Mouse (Mus musculus) layer of hippocampus, adult 2 months (tissue): Measurements from ENCODE around the gene Ttf2. TPM values are rescaled to one million over a fixed set of nuclear protein-coding genes. Genes with fewer than 3 reads are reported as not detected.
A peak's percentile ranks its signal among the peaks of the same experiment; 100 is the strongest.

Experiments
- DNase-seq, 2 experiments: peaks; one replicate each; pipeline ENCODE4 v3.0.0; 2022; ENCODE audit warnings: low spot score in 2 of 2
- H3K27ac ChIP-seq: fragments of 200-600 bp; 2 replicates; pipeline ENCODE4 v1.8.1; 2022
- H3K4me3 ChIP-seq: fragments of 200-600 bp; 2 replicates; pipeline ENCODE4 v1.8.1; 2022; ENCODE audit warnings: mild to moderate bottlenecking
- CTCF ChIP-seq: fragments of 200-600 bp; conservative IDR thresholded peaks from 2 replicates; pipeline ENCODE4 v1.8.1; 2022; ENCODE audit warnings: antibody characterized with exemption, mild to moderate bottlenecking, moderate library complexity
- total RNA-seq, 2 experiments: library from RNA; stranded (reverse); gene quantifications; 2 replicates each; pipeline ENCODE4 v1.2.3; 2021

The Ttf2 gene
- total RNA-seq, 2 experiments from 2014 or later: 1.6 to 1.8 TPM

- Histone ChIP-seq H3K4me3 (no peak overlapping the region), H3K27ac (no peak overlapping the region)
- DNase-seq: no peak
- no peak for TF ChIP-seq CTCF
Measured at GRCm38 (mm10) chr3:100999732-101000131, 30.3 kb upstream of the Ttf2 start.

- no peak overlapping the region for H3K27ac ChIP-seq
- TF ChIP-seq CTCF: peak; percentile 90
- DNase-seq: peak; percentile 36 to 71
- H3K4me3 ChIP-seq: no peak overlapping the region
Measured at GRCm38 (mm10) chr3:100998904-100999340, 29.5 kb upstream of the Ttf2 start.

GRCm38 (mm10) chr3:100997785-100998570, 28.5 kb upstream of the Ttf2 start:
- DNase-seq: no peak
- peak overlapping the region; percentile 28; the same call in 1 of the 2 replicates for H3K27ac ChIP-seq
- H3K4me3 ChIP-seq: no peak overlapping the region
- no peak for TF ChIP-seq CTCF

GRCm38 (mm10) chr3:100994252-100994651, 24.8 kb upstream of the Ttf2 start:
- no peak for DNase-seq
- TF ChIP-seq CTCF: no peak
- no peak overlapping the region for H3K27ac ChIP-seq
- no peak overlapping the region for H3K4me3 ChIP-seq

- no peak for DNase-seq
- TF ChIP-seq CTCF: no peak
- Histone ChIP-seq H3K27ac (no peak overlapping the region), H3K4me3 (no peak overlapping the region)
Measured at GRCm38 (mm10) chr3:100993718-100994117, 24.3 kb upstream of the Ttf2 start.

GRCm38 (mm10) chr3:100993158-100993557, 23.7 kb upstream of the Ttf2 start:
- no peak for DNase-seq
- no peak for TF ChIP-seq CTCF
- Histone ChIP-seq H3K27ac (no peak overlapping the region), H3K4me3 (no peak overlapping the region)

GRCm38 (mm10) chr3:100990231-100990630, 20.8 kb upstream of the Ttf2 start:
- Histone ChIP-seq H3K4me3 (no peak overlapping the region), H3K27ac (no peak overlapping the region)
- TF ChIP-seq CTCF: no peak
- DNase-seq: no peak

- no peak overlapping the region for H3K27ac ChIP-seq
- no peak overlapping the region for H3K4me3 ChIP-seq
- no peak for DNase-seq
- TF ChIP-seq CTCF: peak; percentile 68
Measured at GRCm38 (mm10) chr3:100989417-100989816, 20.0 kb upstream of the Ttf2 start.

- no peak for TF ChIP-seq CTCF
- DNase-seq: no peak
- no peak overlapping the region for H3K27ac ChIP-seq
- no peak overlapping the region for H3K4me3 ChIP-seq
Measured at GRCm38 (mm10) chr3:100979290-100979689, 9.8 kb upstream of the Ttf2 start.

- peak; percentile 91 for TF ChIP-seq CTCF
- peak; percentile 55 to 66 for DNase-seq
- Histone ChIP-seq H3K4me3 (no peak overlapping the region), H3K27ac (no peak overlapping the region)
Measured at GRCm38 (mm10) chr3:100973906-100974305, 4.4 kb upstream of the Ttf2 start.

GRCm38 (mm10) chr3:100963849-100964542, 5.5 kb downstream of the Ttf2 start:
- DNase-seq: peak; percentile 54 to 79
- Histone ChIP-seq H3K4me3 (no peak overlapping the region), H3K27ac (no peak overlapping the region)
- peak; percentile 86 for TF ChIP-seq CTCF

GRCm38 (mm10) chr3:100961501-100961900, 8.0 kb downstream of the Ttf2 start:
- H3K4me3 ChIP-seq: no peak overlapping the region
- no peak overlapping the region for H3K27ac ChIP-seq
- DNase-seq: no peak
- no peak for TF ChIP-seq CTCF

- no peak overlapping the region for H3K27ac ChIP-seq
- H3K4me3 ChIP-seq: no peak overlapping the region
- no peak for TF ChIP-seq CTCF
- no peak for DNase-seq
Measured at GRCm38 (mm10) chr3:100961007-100961406, 8.5 kb downstream of the Ttf2 start.
